Mouse (Mus musculus): ENCODE measurements around the gene Mylk.
"Not testable (repeated sequence)": the region's sequence is repeated elsewhere in the genome, so short reads cannot be mapped to it uniquely, and the experiment has no call there.

The Mylk gene

DNA sequence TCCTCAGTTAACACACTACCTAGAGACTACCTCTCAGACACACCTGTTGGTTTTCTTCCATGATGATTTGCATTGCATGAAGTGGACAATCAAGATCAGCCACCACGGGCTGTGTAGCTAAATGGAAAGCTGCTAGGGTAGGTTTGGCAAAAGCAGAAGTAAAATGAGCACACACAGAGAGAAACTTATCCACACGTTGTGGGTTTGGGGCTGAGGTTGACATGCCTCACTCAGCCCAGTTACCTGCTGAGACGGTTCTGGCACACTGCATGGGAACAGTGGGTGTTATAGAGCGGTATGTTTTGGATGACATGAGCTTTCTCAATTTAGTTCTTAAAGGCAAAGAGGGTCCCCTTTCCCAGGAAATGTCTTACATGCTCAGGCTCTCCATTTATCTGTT lies 25.1 kb downstream of the Mylk start:
- no peak for DNase-seq (ENCODE audit: low read depth, low spot score)

DNA sequence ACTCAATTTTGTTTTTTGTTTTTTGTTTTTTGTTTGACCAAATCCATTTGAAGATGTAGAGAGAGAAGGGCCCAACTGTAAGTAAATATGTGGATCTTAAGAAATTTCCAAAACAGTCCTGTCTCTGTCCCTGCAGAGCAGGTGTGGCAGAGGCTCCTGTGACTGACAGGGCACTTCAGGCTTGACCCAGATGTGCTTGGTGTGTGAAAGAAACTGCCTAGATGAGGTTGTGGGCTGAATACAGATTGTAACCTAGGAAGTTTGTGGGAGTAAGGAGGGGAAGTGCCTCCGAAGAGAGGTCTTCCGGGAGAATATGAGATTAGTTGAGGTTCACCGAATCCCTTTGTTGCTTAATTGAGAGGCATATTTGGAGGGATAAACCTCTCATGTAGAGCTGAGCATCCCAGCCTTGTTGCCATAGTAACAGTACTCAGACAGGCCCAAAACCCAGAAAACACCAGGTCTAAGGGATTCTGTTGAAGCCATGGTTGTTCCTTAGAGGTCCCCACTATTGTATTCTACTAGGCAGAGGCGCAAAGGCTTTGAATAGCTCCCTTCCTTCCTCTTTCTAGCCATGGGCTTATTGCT lies 27.5 kb downstream of the Mylk start:
- DNase-seq (ENCODE audit: low read depth, low spot score): no peak

DNA sequence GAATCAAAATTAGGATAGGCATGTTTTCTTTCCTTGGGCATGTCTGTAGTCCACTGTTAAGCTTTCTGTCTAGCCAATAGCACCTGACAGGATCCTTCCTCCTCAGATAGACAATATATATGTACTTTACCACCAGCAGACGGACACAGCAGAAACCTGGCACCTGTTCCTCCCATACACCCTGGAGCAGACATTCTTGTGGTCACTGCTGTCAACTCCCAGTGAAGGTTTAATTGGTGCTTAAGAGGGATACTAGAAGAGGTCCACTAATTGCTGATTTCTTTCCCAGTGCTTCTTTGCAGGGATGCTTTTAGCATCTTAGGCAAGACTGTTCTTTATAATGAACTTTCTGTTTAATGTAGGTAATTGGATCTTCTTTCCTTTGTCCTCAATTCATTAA lies 37.4 kb downstream of the Mylk start:
- no peak for DNase-seq (ENCODE audit: low read depth, low spot score)

DNA sequence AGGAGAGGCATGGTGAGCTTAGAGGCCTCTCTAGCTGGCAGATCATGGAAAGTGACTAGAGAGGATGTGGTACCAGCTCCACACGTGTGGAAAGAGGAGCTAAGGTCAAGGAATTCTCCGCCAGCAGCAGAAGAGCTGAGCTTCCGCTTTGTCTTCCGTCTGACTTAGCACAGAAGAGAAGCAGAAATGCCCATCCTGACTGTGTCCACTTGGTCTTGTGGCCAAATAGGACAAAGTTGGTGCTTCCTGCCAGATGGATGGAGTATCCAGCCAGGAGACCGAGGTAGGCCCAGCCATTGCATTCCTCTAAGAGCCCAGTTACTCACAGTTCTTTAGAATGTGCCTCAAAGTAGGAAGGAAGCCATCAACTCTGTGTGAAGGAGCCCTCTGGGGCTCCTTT lies 38.5 kb downstream of the Mylk start:
- no peak for DNase-seq (ENCODE audit: low read depth, low spot score)

DNA sequence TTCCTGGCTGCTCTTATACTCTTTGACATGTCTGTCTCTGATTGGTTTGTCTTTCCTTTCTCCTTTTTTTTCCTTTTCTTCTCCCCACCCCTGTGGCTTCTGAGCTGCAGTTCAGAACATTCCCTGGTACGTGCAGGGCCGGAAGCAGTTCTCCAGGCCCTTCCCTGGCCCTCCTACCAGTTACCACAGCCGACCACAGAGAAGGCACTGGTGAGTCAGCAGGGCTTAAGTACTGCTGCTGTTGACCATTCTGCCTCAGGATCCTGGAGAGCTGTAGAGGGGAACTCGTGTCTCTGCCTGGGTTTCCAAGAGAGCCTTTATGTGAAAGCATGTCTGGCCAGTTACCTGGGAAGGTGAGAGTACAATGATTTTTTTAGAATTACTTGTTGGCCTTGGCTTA lies 39.7 kb downstream of the Mylk start:
- no peak for DNase-seq (ENCODE audit: low read depth, low spot score)

DNA sequence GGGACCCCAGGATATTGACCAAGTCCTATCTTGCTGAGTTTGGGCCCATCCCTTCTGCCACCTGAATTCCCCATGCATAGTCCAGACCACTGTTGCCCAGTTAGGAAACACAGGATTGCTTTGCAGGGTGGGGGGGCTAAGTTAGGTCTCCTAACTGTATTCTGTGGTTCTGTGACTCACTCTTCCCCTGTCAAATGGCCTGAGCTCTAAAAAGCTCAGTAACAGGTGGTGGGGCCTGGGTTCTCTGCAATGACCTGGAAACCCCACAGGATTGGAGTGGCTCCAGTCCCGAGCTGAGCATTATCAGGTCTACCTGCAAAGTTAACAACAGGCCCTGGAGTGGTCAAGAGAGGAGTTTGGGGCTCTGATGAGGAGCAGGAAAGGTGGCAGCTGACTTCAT lies 47.5 kb downstream of the Mylk start:
- DNase-seq (ENCODE audit: low read depth, low spot score): no peak

DNA sequence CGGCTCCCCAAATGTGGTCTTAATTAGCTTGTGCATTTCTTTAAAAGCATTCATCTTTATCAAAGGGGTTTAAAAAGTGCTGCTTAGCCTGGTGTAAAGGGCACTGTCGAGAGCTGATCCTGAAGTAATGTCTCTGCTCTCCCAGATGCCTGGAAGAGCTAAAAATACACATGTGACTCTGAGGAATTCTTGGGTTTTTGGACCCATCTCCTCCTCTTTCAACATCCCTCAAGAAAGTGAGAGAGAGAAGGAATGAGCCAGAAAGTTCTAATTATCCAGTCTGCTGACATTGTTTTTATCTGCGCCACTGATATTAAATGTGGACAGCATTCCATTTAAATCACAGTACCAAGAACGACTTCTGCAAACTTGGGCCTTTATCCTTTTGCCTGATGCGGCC lies 48.0 kb downstream of the Mylk start:
- no peak for DNase-seq (ENCODE audit: low read depth, low spot score)

DNA sequence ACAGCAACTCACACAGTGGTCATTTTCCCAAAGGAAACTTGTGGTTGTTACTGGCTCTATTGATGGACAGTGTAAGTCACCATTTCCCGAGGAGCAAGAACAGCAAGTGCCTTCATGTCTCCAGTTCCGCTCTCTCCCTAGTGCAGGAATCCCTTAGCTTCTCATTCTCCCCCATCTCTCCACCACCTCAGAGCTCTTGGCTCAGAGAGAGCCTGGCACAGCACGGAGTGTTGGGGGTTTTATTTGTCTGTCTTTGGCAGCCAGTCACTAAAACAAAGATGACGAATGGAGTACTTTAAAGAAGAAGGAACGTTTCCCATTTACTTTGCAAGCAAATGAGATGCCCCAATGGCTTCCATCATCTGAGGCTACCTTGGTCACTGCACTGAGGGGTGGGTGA lies 56.2 kb downstream of the Mylk start:
- no peak for DNase-seq (ENCODE audit: low read depth, low spot score)

DNA sequence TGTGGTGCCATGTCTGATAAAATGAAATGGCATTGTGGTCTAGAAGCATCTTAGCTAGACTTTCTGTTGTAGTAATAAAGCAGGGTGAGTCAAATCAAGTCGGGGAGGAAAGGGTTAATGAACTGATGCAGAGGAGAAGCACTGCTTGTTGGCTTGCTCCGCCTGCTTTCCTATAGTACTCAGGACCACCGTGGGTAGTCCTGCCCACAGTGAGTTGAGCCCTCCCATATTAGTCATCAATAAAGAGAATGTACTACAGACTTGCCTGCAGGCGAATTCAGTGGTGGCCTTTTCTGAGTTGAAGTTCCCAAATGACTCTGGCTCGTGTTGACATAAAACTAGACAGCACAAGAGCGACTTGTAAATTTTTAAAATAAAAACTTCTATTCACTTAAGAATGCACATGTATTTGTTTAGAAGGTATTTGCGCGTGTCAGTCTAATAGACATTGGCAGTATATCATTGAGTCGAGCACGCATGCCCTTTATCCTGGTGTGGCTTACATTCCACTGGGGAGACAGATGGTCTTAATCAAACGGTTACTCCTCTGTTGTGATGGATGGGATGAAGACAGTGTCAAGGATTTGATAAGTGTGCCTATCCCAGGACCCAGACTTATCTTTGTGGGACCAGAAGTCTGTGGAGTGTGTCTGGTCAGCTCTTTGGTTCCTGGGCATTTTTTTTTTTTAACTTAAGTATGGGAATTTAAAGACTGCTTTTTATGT lies 59.4 kb downstream of the Mylk start:
- DNase-seq (ENCODE audit: low read depth, low spot score): no peak

DNA sequence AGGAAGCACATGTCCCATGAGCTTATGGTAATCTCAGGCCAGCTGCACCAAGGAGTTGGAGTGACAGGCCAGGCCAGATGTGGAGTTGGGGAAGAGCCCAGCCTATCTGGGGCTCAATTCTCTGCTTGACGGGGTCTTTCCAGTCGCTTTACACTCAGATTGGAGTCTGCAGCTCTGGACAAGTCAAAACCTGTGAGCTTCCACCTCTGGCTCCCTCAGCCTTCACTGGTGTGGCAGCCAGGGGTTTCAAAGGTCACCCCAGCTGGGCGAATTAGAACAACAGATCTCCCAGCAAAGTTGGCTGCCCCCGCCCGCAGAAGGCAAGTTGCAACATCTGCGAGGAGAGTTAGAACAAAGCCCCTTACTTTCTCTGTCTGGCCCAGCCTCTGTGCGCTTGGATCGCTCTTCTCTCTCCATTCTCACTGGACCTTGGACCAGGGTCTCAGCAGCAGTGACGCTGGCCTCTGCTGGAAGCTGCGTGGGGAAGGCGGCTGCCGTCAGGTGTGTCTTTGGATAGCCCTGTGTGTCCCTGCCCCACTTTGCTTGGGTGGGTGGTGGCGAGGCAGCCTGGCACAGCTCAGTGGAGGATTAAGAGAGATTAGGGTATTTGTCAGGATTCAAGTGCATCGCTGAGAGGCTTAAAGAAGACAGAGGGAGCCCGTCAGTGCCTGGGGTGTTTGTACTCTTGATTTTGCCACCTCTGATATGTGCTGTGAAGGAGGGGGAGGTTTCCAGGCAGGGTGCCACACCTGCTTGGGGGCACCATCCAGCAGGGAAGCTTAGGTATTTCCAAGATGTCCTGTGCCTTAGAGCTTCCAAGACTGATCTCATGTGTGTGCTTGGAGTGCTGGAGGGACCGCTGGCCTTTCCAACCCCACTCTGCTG lies 62.1 kb downstream of the Mylk start:
- DNase-seq (ENCODE audit: low read depth, low spot score): no peak

DNA sequence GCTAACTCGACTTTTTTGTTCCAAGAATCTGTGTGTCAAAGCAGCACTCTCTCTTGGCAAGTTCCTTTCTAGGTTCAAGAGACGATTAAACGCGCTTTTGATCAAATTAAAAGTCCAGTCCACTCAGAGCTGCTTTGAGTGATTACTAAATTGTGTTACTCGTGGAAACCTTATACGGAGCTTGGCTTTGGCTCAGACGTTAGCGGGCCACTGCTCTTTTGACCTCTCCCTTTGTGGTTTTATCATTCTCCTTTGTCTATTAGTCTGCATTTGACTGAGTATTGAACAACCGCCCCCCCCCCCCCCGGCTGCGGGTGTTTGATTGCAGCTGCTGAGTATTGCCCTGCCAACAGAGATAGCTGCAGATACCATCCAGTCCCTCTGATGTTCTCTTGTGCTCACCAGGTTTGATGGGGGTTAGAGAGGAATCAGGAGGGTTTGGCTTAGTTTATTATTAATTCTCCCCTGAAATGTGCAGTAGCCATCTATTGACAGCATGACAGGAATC lies 62.8 kb downstream of the Mylk start:
- DNase-seq (ENCODE audit: low read depth, low spot score): no peak

DNA sequence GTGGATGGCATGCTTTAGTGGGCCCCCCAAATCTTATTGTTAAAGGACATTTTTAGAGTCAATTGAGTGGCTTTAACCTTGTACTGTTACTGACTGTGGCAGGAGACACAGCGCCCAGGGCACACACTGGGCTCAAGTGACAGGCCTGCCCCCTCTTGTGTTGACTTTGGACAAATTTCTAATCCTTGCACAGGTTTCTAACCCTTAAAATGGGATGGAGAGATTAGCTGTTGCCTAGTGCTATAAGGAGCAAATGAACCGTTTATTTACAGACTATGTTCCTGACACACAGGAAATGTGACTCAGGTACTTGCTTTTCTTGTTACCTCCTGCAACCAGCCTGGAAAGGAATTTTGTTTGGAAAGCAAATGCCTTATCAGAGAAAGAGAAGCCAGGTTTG lies 67.2 kb downstream of the Mylk start:
- DNase-seq (ENCODE audit: low read depth, low spot score): no peak

DNA sequence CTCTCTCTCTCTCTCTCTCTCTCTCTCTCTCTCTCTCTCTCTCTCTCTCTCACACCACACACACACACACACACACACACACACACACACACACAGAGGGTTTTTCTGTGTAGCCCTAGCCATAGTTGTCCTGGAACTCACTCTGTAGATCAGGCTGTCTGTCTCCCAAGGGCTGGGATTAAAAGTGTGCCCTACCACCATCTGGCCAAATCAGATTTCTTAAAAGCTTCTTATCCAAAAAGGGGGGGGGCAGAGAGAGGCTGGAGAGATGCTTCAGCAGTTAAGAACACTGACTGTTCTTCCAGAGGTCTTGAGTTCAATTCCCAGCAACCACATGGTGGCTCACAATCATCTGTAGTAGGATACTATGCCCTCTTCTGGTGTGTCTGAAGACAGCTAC lies 68.2 kb downstream of the Mylk start:
- DNase-seq (ENCODE audit: low read depth, low spot score): not testable (repeated sequence)

DNA sequence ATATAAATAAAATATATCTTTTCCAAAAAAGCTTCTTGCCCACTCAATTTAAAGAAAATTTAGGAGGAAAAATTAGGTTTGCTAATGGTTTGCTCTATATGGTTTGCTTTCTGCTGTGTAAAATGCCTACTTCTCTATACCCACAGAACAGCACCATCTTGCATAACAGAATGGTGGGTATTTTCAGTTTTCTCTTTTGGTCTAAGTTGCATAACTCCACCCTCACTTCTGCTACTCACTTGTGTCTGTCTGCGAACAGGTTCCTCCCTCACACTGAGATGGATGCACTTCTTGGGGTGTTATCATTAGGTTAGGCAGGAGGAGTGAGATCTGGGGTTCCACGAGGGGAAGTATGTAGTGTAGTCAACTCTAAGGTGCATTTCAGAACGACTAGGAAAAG lies 68.6 kb downstream of the Mylk start:
- no peak for DNase-seq (ENCODE audit: low read depth, low spot score)

DNA sequence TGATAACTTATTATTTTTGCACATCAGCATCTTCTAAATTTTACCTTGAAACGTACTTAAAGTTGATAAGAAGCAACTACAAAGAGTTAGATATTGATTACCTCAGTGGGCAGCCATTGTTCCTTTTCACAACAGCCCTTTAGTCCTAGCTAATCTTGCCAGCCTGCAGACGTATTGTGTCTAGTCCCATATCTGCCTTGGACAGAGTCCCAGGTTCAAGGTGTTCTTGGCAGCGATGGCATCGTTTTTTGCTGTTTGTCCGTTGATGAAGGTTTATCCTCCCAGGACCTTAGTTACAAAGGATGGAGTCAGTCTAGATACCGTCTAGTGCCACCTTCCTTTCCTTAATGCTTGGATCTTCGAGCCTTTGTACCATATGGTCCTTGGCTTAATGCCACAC lies 69.6 kb downstream of the Mylk start:
- DNase-seq (ENCODE audit: low read depth, low spot score): no peak

DNA sequence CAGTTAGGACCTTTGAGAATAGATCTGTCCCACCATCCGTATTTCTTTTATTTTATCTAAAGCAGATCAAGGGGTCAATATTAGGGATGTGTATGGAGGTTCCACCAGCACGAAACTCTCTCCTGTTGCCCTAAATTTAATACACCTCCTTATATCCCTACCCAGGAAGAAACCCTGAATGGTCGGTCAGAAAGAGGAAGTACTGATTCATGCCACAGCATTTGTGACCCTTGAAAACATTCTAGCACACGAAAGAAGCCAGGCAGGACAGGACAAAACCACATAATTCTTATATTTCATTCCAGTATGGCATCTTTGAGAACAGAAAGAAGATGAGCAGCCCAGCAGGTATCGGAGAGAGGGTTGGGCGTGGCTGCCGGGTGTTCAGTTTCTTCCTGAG lies 71.5 kb downstream of the Mylk start:
- no peak for DNase-seq (ENCODE audit: low read depth, low spot score)

DNA sequence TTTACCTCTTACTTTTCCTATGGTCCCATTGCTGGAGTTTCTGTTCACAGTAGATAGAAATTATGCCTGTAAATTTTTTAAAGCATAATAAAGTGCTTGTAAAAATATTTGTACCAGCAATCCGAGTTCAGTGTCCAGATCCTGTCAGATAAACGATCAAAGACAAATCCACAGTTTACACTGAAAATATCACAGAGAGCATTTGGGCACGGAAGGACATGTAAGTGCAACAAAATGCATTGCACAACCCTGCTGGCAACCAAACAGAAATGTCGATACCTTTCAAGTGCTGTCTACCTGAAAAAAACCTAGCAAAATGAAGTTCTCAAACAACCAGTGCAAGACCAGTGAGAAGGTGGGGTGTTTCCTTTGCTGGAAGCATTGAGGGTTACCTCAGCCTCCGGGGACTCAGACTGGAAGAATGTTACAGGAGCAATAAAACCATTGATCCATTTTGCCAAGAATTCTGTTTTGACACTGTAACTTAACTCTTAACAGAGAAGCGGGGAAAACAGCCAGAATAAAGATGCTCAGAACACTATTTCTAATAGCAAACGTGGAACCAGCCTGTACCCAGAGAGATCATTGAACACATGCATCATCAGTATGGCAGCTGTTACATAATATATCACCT lies 80.2 kb downstream of the Mylk start:
- no peak for DNase-seq (ENCODE audit: low read depth, low spot score)

DNA sequence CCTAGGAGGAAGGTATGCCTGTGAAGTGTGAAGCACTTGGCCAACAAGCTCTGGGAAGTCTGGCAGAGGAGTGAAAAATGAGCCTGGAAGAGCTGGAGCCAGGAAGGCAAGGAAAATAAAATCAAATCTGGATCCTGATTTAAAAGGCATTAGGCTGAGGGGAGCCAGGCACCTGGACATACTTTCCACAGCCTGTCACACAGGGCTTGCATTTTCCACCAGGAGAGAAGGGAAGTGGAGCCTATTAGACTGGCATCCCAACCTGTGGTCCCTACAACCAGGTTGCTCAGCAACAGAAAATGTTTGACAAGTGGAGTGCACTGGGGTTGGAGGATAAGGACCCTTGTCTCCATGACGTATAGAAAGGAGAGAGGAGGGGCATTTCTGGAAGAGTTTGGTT lies 89.5 kb downstream of the Mylk start:
- no peak for DNase-seq (ENCODE audit: low read depth, low spot score)

DNA sequence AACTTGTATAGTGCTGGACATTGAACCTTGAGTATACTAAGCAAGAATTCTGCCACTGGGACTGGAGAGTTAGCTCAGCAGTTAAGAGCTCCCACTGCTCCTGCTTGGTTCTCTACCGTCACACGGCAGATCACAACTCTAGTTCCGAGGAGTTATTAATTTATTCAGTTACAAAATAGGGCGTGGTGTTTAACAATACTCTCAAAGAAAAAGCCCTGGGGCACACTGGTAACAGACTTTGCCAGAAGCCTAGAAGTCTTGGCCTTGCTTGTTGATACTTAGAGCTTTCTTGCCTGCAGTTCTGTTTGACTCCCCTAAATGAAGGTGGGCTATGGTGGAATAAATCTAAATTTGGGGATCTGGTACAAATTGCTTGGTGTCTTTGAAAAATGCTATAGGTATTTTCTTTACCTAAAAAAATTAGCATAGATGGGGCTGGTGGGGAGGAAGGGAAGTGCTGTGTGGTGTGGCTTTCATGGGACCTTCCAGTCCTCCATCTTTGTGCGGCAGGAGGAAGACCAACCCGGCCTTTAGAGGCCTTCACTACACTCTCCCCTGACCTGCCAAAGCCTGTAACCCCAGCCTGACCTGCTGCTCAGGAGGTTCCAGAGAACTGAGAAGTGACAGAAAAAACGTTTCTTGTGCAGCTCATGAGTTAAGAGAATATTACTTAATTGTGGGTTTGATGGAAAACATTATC lies 94.1 kb downstream of the Mylk start:
- no peak for DNase-seq (ENCODE audit: low read depth, low spot score)

DNA sequence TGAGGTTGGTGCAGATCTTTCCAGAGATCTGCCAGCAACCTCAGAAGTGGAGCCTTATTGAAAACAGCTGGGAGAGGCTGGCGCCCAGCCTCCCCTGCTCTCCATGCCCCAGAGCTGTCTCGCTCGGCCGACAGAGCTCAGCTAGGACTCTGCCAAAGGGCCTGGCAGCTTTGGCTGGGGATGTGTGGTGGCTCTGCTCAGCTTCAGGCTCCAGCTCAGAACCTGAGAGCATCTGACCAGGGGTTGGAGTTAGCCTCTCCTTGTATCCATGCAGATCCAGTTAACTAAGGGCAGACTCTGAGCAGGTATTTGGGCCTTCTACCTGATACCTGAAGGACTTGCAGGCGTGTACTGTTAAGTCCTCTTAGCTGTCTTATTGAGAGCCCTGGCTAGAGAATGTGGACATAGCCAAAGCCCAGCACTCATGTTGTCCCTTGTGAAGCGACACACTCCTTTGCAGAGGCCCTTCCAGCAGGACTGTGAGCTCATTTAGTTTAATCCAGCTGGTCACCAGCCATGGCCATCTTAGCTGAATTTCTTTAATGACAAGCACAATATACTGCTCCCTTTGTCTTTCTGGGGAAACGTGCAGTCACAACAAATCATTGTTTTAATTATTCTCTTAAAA lies 94.8 kb downstream of the Mylk start:
- DNase-seq (ENCODE audit: low read depth, low spot score): no peak

DNA sequence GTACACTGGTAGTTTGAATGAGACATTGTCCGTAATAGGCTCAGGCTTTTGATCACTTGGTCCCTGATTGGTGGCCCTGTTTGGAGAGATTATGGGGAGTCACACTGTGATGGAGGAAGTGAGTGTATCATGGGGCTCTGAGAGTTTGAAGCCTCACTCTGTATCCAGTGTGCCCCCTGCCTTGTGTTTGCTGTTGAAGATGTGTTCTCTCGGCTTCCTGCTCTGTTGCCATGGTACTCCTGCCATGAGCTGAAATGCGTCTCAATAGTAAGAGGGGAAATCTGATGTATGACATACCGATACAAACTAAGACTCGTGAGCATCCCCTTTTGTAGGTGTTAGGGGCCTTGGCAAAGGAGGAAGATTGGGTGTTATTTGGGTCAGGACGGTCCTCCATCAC lies 99.8 kb downstream of the Mylk start:
- no peak for DNase-seq (ENCODE audit: low read depth, low spot score)
